Mouse (Mus musculus): ENCODE results near the gene Tshz2.
"Not testable (repeated sequence)": the region's sequence is repeated elsewhere in the genome, so short reads cannot be mapped to it uniquely, and the experiment has no call there.

Gene Tshz2

GRCm38 (mm10) chr2:169814757-169815156 is 181.9 kb downstream of the Tshz2 start:
- DNase-seq, result no peak

- no peak for DNase-seq
These were observed 188.2 kb downstream of the Tshz2 start for GRCm38 (mm10) chr2:169821021-169821441.

GRCm38 (mm10) chr2:169825908-169826307 is 193.1 kb downstream of the Tshz2 start:
- DNase-seq, result no peak

GRCm38 (mm10) chr2:169826316-169826715 is 193.5 kb downstream of the Tshz2 start:
- DNase-seq, result no peak

- DNase-seq, result no peak
These were observed 194.0 kb downstream of the Tshz2 start for GRCm38 (mm10) chr2:169826833-169827232.

GRCm38 (mm10) chr2:169832184-169832583 is 199.4 kb downstream of the Tshz2 start:
- DNase-seq, result no peak

GRCm38 (mm10) chr2:169833638-169834037 is 200.8 kb downstream of the Tshz2 start:
- no peak for DNase-seq

- DNase-seq, result no peak
These were observed 201.8 kb downstream of the Tshz2 start for GRCm38 (mm10) chr2:169834602-169835001.

GRCm38 (mm10) chr2:169837031-169837605 is 204.3 kb downstream of the Tshz2 start:
- no peak for DNase-seq

GRCm38 (mm10) chr2:169838521-169838920 is 205.7 kb downstream of the Tshz2 start:
- no peak for DNase-seq

- DNase-seq, result no peak
These were observed 208.6 kb downstream of the Tshz2 start for GRCm38 (mm10) chr2:169841442-169841841.

GRCm38 (mm10) chr2:169842494-169842893 is 209.7 kb downstream of the Tshz2 start:
- no peak for DNase-seq

GRCm38 (mm10) chr2:169843553-169843952 is 210.7 kb downstream of the Tshz2 start:
- DNase-seq, result no peak

- DNase-seq, result peak; percentile 5
These were observed 216.3 kb downstream of the Tshz2 start for GRCm38 (mm10) chr2:169849077-169849476.

- no peak for DNase-seq
These were observed 216.7 kb downstream of the Tshz2 start for GRCm38 (mm10) chr2:169849541-169849940.

GRCm38 (mm10) chr2:169851606-169852005 is 218.8 kb downstream of the Tshz2 start:
- DNase-seq, result no peak

- DNase-seq, result no peak
These were observed 221.7 kb downstream of the Tshz2 start for GRCm38 (mm10) chr2:169854491-169854890.

- DNase-seq, result not testable (repeated sequence)
These were observed 224.2 kb downstream of the Tshz2 start for GRCm38 (mm10) chr2:169857041-169857440.

GRCm38 (mm10) chr2:169859078-169859855 is 226.5 kb downstream of the Tshz2 start:
- DNase-seq, result no peak

GRCm38 (mm10) chr2:169860895-169861294 is 228.1 kb downstream of the Tshz2 start:
- no peak for DNase-seq

GRCm38 (mm10) chr2:169862701-169863100 is 229.9 kb downstream of the Tshz2 start:
- DNase-seq, result no peak

- no peak for DNase-seq
These were observed 236.7 kb downstream of the Tshz2 start for GRCm38 (mm10) chr2:169869468-169869867.

- DNase-seq, result no peak
These were observed 237.7 kb downstream of the Tshz2 start for GRCm38 (mm10) chr2:169870503-169870902.

- DNase-seq, result no peak
These were observed 238.7 kb downstream of the Tshz2 start for GRCm38 (mm10) chr2:169871436-169872060.
